Comparison of ENCODE assay signal across 9 mouse cellular contexts in the genomic region with DNA sequence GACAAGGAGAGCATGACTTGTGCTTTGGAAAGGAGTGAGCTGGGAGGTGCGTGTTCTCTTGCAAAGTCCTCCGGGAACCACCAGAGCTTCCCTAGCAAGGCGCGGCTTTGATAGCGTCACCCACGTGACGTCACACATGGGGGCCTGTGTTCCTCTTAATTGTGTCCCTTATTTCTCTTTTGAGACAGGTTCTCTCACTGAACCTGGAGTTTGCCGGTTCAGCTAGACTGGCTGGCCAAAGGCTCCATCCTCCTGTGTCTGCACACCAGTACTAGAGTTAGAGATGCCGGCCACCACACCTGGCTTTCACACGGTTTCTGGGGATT.
A peak's percentile ranks its signal among the peaks of the same experiment; 100 is the strongest.
DNase-seq lines count a peak whose midpoint lies in the region; ATAC-seq and TF ChIP-seq lines count a peak whose summit lies in the region.
"Had no signal": no experiment of that assay in that cellular context is flagged by ENCODE, and none has a peak within 500 bp of the region (broad histone marks: within the 10 kb centered on the region; RNA-seq: fewer than 3 reads in every experiment).

No protein-coding gene starts in this region.

- peaks cover 3% of the 10 kb centered on the region; the same call in 1 of the 2 replicates for H3K36me3 ChIP-seq in forebrain, embryonic 11.5 days (ENCODE audit: control insufficient read depth, insufficient read depth, low read length)
- H3K36me3 ChIP-seq in forebrain, postnatal 0 days (ENCODE audit: insufficient read depth), result no peaks in the 10 kb centered on the region
- no peaks in the 10 kb centered on the region for H3K36me3 ChIP-seq in liver, postnatal 0 days (replicated peaks; ENCODE audit: insufficient read depth, low read length)
- peaks cover 11% of the 10 kb centered on the region for H3K36me3 ChIP-seq in liver, embryonic 12.5 days
- H3K36me3 ChIP-seq in embryonic facial prominence, embryonic 14.5 days (ENCODE audit: control insufficient read depth, insufficient read depth, low read length), result peaks cover 5% of the 10 kb centered on the region
- peaks cover 75% of the 10 kb centered on the region for H3K36me3 ChIP-seq in limb, embryonic 10.5 days

- H3K4me3 ChIP-seq in forebrain, embryonic 11.5 days (ENCODE audit: low read depth, low read length), result no peak overlapping the region
- H3K4me3 ChIP-seq in forebrain, postnatal 0 days (ENCODE audit: low read depth, low read length), result no peak overlapping the region
- H3K4me3 ChIP-seq in liver, postnatal 0 days (ENCODE audit: low read depth, low read length), result no peak overlapping the region
- H3K4me3 ChIP-seq in liver, embryonic 12.5 days, result no peak overlapping the region
- no peak overlapping the region for H3K4me3 ChIP-seq in embryonic facial prominence, embryonic 14.5 days (ENCODE audit: low read depth, low read length)
- no peak overlapping the region for H3K4me3 ChIP-seq in limb, embryonic 10.5 days

- no peaks in the 10 kb centered on the region for H3K27me3 ChIP-seq in forebrain, embryonic 11.5 days (ENCODE audit: control insufficient read depth, insufficient read depth, low read length)
- H3K27me3 ChIP-seq in forebrain, postnatal 0 days (ENCODE audit: insufficient read depth, low read length), result no peaks in the 10 kb centered on the region
- no peaks in the 10 kb centered on the region for H3K27me3 ChIP-seq in liver, postnatal 0 days (ENCODE audit: insufficient read depth, low read length)
- H3K27me3 ChIP-seq in liver, embryonic 12.5 days (replicated peaks), result no peaks in the 10 kb centered on the region
- no peaks in the 10 kb centered on the region for H3K27me3 ChIP-seq in embryonic facial prominence, embryonic 14.5 days (replicated peaks; ENCODE audit: control insufficient read depth, insufficient read depth, low read length)
- H3K27me3 ChIP-seq in limb, embryonic 10.5 days (ENCODE audit: low read depth, poor library complexity, severe bottlenecking), result no peaks in the 10 kb centered on the region

- H3K4me1 ChIP-seq in forebrain, embryonic 11.5 days (replicated peaks; ENCODE audit: control insufficient read depth, insufficient read depth, low read length), result peaks cover 22% of the 10 kb centered on the region
- H3K4me1 ChIP-seq in forebrain, postnatal 0 days (ENCODE audit: insufficient read depth), result no peaks in the 10 kb centered on the region
- H3K4me1 ChIP-seq in liver, postnatal 0 days (ENCODE audit: insufficient read depth), result peaks cover 33% of the 10 kb centered on the region
- peaks cover 44% of the 10 kb centered on the region for H3K4me1 ChIP-seq in liver, embryonic 12.5 days
- peaks cover 41% of the 10 kb centered on the region for H3K4me1 ChIP-seq in embryonic facial prominence, embryonic 14.5 days (ENCODE audit: control insufficient read depth, insufficient read depth, low read length)
- peaks cover 80% of the 10 kb centered on the region for H3K4me1 ChIP-seq in limb, embryonic 10.5 days

- no peak for DNase-seq in forebrain, embryonic 11.5 days (ENCODE audit: low spot score)
- DNase-seq in forebrain, postnatal 0 days, result no peak
- DNase-seq in liver, postnatal 0 days, result no peak
- DNase-seq in embryonic facial prominence, embryonic 14.5 days (ENCODE audit: low spot score), result no peak
- no peak for DNase-seq in limb, embryonic 10.5 days (ENCODE audit: low spot score)
- no peak for DNase-seq in right cerebral cortex, postnatal 14 days
- DNase-seq in spleen, adult 12 weeks (ENCODE audit: low spot score), result no peak
- DNase-seq: gastrocnemius, postnatal 10 days had no signal

- TF ChIP-seq EP300 in liver, postnatal 0 days (IDR thresholded peaks at IDR 0.05; ENCODE audit: low read depth), result no peak

- H3K27ac ChIP-seq in forebrain, embryonic 11.5 days (ENCODE audit: low read depth, low read length), result peak overlapping the region; percentile 68
- H3K27ac ChIP-seq in forebrain, postnatal 0 days (ENCODE audit: low read depth, low read length), result no peak overlapping the region
- peak overlapping the region; percentile 75 for H3K27ac ChIP-seq in liver, postnatal 0 days (ENCODE audit: low read depth)
- no peak overlapping the region for H3K27ac ChIP-seq in liver, embryonic 12.5 days
- peak overlapping the region; percentile 92 for H3K27ac ChIP-seq in embryonic facial prominence, embryonic 14.5 days (replicated peaks; ENCODE audit: low read depth, low read length)
- peak overlapping the region; percentile 86 for H3K27ac ChIP-seq in limb, embryonic 10.5 days

- WGBS in forebrain, embryonic 11.5 days, result 58% methylated on average over 10 of the region's 10 CpGs
- WGBS in forebrain, postnatal 0 days, result 50% methylated on average over 10 of the region's 10 CpGs
- WGBS in liver, postnatal 0 days (ENCODE audit: insufficient replicate concordance), result 80% methylated on average over 10 of the region's 10 CpGs
- 74% methylated on average over 10 of the region's 10 CpGs for WGBS in liver, embryonic 12.5 days (ENCODE audit: insufficient replicate concordance)
- WGBS in embryonic facial prominence, embryonic 14.5 days, result 30% methylated on average over 10 of the region's 10 CpGs
- WGBS in limb, embryonic 10.5 days, result 71% methylated on average over 10 of the region's 10 CpGs

- H3K4me2 ChIP-seq in forebrain, embryonic 11.5 days (ENCODE audit: low read depth, low read length, severe bottlenecking), result no peak overlapping the region
- H3K4me2 ChIP-seq in forebrain, postnatal 0 days (ENCODE audit: low read depth), result no peak overlapping the region
- H3K4me2 ChIP-seq in liver, postnatal 0 days (ENCODE audit: low read depth, low read length), result no peak overlapping the region
- H3K4me2 ChIP-seq in liver, embryonic 12.5 days, result no peak overlapping the region
- H3K4me2 ChIP-seq in embryonic facial prominence, embryonic 14.5 days (ENCODE audit: low read depth, low read length), result peak overlapping the region; percentile 18; the same call in 1 of the 2 replicates

- ATAC-seq in forebrain, embryonic 11.5 days (replicated peaks; ENCODE audit: low FRiP score), result 0 out of 2 replicates have a peak, but pooled peaks have one; percentile 10
- ATAC-seq in forebrain, postnatal 0 days, result no peak
- ATAC-seq in liver, postnatal 0 days, result no peak
- no peak for ATAC-seq in liver, embryonic 12.5 days
- ATAC-seq in embryonic facial prominence, embryonic 14.5 days (ENCODE audit: low read depth), result no peak

- no peak for TF ChIP-seq CTCF in forebrain, postnatal 0 days (IDR thresholded peaks at IDR 0.05; ENCODE audit: low read depth)
- no peak for TF ChIP-seq CTCF in liver, postnatal 0 days (IDR thresholded peaks at IDR 0.05; ENCODE audit: low read depth)

- no peaks in the 10 kb centered on the region for H3K9me3 ChIP-seq in forebrain, embryonic 11.5 days (ENCODE audit: control insufficient read depth, low read length)
- no peaks in the 10 kb centered on the region for H3K9me3 ChIP-seq in forebrain, postnatal 0 days (ENCODE audit: low read length)
- no peaks in the 10 kb centered on the region for H3K9me3 ChIP-seq in liver, postnatal 0 days (ENCODE audit: low read length)
- H3K9me3 ChIP-seq in liver, embryonic 12.5 days (replicated peaks), result no peaks in the 10 kb centered on the region
- H3K9me3 ChIP-seq in embryonic facial prominence, embryonic 14.5 days (ENCODE audit: control insufficient read depth, low read length), result no peaks in the 10 kb centered on the region
- H3K9me3 ChIP-seq in limb, embryonic 10.5 days (replicated peaks), result no peaks in the 10 kb centered on the region

- H3K9ac ChIP-seq in forebrain, embryonic 11.5 days (ENCODE audit: low read length), result peak overlapping the region; percentile 39; the same call in 1 of the 2 replicates
- no peak overlapping the region for H3K9ac ChIP-seq in forebrain, postnatal 0 days
- no peak overlapping the region for H3K9ac ChIP-seq in liver, postnatal 0 days (replicated peaks)
- no peak overlapping the region for H3K9ac ChIP-seq in liver, embryonic 12.5 days
- H3K9ac ChIP-seq in embryonic facial prominence, embryonic 14.5 days (ENCODE audit: low read depth, low read length), result peak overlapping the region; percentile 52

Comparison
In these comparisons a context has a peak if more than half of its experiments do, and no peak if none do; other contexts are left out.
1. H3K27ac ChIP-seq: peak in forebrain, embryonic 11.5 days (single experiment), liver, postnatal 0 days (single experiment), embryonic facial prominence, embryonic 14.5 days (single experiment) and limb, embryonic 10.5 days (single experiment); none in forebrain, postnatal 0 days (single experiment) and liver, embryonic 12.5 days (single experiment).
2. H3K9ac ChIP-seq: peak in forebrain, embryonic 11.5 days (single experiment) and embryonic facial prominence, embryonic 14.5 days (single experiment); none in forebrain, postnatal 0 days (single experiment), liver, postnatal 0 days (single experiment) and liver, embryonic 12.5 days (single experiment).